Mouse (Mus musculus) ovary, postnatal 36 days (tissue): ENCODE measurements around the gene Rhbdl3.

ENCODE experiments used
- DNase-seq: peaks from one replicate; pipeline ENCODE4 v3.0.0; 2022; ENCODE audit warnings: low spot score, mixed read lengths

The Rhbdl3 gene

DNA sequence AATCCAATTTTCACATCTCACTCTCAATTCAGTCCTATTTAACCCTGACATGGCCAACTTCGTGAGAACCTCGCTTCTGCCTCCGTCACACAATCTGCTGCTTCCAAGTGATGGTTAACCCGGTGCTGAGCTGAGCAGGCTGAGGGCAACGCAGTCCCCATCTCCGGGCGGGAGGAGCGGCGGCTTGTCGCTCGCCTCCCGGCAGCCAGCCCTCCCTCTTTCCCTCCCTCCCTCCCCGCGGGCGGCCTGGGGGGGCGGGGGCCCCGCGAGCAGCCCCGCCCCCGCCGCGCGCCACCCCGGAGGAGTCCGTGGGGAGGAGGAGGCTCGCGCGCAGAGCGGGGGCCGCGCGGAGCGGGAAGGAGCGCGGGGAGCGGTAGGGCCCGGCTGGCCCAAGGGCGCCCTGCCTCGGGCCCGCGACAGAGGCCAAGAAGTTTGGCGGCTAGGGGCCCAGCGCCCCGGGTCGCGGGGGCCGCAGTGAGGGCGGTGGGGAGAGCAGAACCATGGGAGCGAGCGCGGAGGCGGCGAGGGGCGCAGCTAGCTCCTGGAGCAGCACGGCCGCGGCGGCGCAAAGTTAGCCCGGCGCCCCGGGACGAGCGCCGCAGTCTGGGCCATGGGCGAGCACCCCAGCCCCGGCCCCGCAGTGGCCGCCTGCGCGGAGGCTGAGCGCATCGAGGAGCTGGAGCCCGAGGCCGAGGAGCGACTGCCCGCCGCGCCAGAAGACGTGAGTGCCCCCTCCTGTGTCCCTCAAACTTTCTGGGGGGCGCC lies at the start of gene Rhbdl3:
TSS of gene Rhbdl3 (plus strand) at position 362 of the 765 bp plus-strand sequence.
- peak; percentile 65 for DNase-seq

DNA sequence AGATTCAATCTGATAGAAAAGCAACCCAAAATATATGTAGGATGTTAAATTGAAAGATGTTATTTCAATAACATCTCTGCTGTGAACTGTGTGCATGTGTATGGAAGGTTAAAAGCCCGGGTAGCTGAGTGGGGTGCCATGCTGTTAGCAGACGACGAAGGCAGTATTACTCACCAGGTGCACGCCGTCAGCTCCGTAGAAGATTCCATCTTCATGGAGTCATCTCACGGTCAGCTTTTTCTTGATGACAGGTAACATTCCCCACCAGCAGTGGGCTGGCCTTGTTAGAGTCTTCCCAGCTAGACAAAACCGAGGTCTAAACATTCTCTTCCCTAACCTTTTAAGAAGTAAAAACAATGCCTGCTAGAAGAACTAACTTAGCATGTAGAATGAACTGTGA lies 36.6 kb upstream of the Rhbdl3 start:
- DNase-seq: no peak

DNA sequence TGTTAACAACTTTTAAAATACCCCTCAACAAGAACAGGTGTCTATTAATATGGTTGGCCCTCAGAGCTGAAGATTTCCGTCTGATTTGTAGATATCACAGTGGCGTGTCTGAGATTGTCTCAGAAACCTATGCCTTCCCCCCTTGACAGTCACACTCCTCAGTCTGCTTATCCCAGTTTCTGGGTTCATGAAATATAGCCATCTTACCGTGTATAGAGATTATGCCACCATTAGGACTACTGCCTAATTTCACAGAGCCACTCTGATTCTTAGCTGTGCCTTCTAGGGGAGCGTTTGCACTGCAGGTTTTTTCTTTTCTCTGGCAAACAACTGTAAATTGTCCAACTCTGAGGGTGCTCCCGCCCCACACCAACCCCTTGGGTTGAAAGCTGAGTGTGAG lies 29.6 kb upstream of the Rhbdl3 start:
- DNase-seq: no peak

DNA sequence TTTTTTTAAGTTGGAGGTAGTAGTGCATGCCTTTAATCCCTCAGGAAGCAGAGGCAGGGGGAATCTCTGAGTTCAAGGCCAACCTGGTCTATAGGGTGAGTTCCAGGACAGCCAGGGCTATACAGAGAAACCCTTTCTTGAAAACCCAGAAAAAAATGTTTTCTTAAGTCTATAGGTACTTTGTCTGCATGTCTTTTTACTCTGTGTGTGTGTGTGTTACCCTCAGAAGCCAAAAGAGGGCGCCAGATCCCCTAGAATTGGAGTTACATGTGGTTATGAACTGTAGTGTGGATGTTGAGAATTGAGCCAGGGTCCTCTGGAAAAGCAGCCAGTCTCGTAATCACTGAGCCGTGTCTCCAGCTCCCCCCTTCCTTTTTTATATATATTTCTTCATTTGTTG lies 25.7 kb upstream of the Rhbdl3 start:
- no peak for DNase-seq

DNA sequence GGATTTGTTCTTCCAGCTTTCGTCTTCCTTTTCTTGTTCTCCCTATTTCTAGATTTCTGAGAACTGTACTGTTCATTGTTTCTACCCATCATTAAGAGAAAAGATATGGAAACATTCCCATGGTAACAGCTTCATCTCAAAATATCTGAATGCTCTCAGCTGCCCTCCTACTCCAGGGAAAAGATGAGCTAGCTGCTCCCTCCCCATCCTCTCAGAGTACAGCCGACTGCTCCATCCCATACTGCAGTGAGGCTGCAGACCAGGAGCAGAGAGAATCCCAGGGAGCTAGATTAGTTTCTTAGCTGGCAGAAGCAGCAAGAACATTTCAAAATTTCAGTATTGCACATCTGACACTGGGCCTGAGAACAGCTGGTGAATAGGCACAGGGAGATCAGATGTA lies 22.7 kb upstream of the Rhbdl3 start:
- no peak for DNase-seq

DNA sequence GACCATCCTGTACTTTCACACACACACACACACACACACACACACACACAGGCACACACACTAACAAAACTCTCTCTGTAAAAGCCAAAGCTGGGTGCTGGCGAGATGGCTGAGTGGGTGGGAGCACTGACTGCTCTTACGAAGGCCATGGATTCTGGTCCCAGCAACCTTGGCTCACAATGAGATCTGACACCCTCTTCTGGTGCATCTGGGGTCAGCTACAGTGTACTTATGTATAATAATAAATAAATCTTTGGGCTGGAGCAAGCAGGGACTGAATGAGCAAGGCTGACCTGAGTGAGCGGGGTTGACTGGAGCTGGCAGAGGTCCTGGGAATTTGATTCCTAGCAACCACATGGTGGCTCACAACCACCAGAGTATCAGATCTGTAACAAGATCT lies 16.9 kb upstream of the Rhbdl3 start:
- DNase-seq: no peak

DNA sequence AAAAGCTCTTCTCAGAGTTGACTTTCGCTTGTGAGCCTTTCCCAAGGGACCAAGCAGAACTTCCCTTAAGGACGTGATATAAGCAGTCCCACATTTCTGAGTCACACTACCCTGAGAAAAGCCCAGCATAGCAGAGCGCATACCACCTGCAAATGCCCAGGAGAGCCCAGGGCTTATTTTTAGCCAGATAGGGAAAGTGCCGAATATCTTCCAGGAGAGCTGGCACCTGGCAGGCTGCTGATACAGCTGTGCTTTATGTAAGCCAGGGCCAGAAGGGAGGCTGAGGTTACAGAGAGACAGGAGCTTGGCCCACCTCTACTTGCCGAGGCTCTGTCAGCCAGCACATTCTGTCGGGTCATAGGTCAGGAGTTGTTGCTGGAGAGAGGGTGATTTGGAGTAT lies 16.1 kb upstream of the Rhbdl3 start:
- DNase-seq: no peak

DNA sequence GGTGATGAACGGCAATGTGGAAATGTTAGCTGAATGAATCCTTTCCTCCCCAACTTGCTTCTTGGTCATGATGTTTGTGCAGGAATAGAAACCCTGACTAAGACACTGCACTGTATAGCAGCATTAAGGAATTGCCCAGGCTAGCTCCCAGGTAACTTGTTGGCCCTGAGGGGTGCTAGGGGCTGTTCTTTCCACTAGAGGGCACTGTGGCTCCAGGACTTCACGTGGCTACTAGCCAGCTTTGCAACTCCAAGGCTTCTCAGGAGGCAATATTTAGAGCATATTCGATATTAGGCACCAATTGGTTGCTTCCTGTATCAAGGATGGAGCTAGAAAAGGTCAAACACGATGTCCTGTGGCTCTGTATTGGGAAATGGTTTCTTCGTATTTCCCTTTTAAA lies 13.6 kb upstream of the Rhbdl3 start:
- DNase-seq: peak; percentile 48

DNA sequence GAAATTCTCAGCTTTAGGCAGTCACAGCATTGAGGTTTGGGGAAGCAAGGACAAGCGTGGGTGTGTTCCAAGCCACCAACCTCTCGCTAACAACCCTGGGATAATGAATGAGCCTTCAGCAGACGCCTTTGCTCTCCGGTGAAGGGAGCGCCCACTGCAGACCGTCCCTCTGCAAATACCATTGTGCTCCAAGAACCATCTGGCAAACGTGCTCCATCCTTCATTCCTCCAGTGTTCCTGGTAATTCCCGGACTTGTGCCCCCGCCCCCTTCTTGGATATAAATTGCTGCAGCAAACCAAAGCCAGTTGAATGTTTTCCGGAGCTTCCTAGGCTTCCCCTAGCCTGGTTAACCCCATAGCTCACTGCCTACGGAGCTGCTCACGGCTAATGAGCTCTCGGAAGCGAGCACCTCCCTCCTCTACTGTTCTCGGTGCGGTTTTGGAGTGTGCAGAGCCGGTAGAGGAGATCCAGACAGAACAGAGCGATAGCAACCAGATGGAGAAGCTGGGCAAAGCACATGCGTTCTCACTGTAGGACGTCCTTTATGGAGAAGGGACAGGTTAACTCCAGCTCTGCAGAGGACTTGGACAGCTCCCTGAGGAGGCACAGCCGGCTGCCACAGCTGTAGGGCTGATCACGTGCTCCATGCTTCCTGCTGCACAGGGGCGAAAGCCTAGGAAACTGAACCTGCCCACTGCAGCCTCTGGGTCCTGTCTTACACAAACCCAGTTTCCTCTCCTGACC lies 10.8 kb upstream of the Rhbdl3 start:
- peak; percentile 35 for DNase-seq

DNA sequence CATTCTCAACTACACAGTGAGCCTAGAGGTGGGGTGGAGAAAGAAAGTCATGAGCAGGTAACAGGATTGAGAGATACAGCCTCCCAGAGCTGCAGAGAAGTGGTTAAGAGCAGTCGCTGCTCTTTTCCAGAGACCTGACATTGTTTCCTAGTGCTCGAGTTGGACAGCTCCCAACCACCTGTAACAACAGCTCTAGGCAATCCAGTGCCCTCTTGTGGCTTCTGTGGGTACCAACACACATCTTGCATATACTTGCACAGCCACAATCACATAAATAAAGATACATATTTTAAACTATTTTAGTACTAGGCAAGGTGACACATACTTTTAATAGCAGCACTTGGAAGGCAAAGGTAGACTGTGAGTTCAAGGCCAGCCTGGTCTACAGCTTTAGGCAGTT lies 9.7 kb upstream of the Rhbdl3 start:
- DNase-seq: no peak

DNA sequence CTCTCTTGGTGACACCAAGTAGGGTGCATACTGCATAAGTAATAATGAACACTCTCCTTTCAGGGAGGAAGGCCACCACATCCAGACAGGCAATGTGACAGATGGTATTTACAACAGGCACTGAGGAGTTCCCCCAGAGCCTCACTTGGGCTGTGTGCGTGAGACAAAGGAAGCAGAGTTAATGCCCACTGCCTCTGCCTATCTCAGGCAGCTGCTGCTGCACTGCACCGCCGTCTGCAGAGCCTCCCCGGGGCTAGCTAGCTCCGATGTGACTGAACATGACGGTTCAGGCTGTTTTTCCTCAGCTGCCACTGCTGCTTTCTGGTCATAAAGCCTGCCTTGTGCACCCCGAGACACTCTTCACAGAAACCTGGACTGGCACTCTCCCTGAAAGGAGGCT lies 8.2 kb upstream of the Rhbdl3 start:
- no peak for DNase-seq

DNA sequence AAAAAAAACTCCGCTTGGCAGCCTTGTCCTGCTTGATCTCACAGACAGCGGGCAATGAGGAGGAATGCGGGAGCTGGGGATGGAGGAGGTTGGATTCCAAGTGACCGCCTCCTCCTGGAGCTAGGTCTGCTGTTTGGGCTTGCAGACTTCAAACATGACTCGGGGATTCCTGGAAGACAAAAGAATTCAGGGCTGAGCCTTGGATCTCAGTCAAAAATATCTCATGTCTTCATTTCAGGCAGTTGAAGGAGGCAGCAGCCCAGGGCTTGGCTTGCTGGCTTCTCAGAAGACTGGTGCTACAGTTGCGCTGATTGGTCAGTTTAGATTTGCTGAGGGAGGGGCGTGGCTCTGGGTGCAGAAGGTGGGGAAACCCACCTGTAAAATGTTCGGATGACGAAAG lies 5.6 kb upstream of the Rhbdl3 start:
- DNase-seq: no peak

DNA sequence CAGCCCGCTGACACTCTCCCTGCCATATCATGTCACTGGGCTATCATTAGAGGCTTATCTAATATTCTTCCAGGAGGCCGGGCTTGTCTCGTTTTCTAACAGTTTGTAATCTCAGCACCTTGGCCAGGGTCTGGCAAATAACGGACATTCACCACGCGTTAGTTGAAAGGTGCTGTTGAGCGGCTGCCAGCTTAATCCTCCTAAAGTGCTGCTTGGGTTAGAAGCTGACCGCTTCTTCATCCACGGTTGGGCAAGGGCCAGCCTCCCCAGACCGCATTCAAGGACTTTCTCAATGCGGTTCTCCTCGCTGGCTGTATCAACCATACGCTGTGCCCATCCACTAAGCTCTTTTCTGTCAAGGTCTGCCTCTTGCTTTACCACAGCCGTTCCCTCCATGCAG lies 4.9 kb upstream of the Rhbdl3 start:
- no peak for DNase-seq

DNA sequence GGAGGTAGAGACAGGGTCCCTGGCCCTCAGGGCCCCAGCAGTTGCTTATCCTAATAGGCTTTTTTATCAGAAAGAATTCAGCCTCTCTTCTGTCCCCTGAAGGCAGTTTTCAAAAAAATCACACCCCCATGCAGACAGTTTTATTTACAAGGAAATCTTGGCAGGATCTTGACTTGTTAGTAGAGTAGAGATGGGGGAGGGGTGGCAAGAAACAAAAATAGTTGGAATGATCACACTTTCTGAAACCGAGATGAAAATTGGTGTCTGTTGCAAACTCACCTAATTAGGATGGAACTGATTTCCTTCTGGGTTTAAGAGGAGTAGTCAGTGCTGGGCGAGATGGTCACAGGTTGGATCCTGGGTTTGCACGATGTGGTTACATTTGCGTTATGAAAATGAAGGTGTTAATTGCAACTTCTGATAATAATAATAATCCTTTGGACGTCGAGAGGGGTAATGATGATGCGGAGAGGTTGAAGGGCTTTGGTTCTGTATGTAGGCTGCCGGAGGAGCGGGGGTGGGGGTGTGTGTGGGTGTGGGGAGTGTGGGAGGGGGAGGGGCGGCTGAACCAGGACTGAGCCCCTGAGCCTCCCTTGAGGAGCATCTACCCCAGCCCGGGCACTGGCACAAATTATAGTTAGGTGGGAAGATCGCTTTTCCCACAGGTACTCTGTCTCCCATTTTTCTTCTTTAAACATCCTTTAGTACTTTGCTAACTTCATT lies 1.0 kb upstream of the Rhbdl3 start:
- DNase-seq: no peak

DNA sequence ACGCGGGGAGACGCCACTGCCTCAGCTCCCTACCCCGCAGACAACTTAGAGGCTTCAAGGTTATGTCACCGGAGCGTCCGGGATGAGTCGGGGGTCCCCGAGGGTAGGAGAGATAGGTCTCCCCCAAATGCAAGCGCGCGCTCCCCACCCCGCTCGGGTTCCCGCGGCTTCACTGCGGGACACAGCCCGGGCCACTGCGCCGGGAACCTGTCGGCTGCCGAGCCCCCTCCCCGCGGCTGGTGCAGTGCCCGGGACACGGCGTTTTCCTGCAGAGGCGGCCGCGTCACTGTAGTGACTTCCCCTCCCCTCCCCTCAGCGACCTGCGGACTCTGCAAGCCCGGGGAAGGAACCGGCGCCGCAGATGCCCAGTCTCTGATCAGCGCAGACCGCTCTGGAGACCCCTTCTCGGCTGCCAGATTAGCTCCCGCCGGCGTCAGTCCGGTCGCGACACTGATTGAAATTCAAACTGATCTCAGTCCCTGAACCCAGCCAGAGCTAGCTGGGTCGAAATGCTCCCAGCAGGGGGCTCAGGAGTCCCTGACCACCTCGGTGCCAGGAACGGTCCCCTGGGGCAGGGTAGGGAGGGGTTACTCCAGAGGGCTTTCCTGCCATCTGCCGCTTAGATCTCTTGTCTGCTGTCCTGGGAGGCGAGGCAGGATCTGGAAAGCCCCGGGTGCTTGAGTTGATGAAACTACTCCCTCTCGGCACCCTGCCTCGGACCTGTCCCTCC lies 769 bp downstream of the Rhbdl3 start:
- DNase-seq: peak; percentile 46

DNA sequence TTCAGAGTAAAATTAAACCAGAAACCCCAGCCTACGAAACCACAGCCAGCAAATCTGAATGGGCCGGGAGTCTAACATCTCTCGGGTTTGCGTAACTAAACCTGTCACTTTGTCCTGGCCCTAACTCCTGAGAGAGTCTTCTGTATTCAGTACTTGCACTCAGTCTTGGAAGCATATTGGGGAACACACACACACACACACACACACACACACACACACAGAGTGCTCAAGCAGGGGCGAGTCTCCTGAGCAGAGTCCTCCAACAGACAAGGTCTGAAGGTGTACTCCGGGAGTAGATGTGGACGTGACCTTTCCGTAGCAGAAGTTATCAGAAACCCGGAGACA lies 1.3 kb downstream of the Rhbdl3 start:
- DNase-seq: no peak

DNA sequence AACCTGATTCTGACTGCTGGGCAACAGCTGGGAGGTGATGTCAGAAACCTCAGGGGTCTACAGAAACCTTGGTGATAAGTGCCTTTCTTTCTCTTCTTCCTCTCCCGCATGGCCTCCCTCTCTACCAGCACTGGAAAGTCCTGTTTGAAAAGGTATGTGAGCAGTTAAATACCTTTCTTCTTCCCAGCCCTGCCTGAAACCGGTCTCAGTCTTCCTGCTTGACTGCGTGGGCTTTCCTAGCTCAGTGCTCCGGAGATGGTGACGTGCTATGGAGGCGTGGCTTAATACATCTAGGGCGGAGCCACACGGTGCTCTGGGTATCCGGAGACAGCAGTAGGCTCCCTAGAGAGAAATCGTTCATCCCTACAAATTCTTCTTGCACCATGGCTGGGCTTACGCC lies 1.8 kb downstream of the Rhbdl3 start:
- DNase-seq: peak; percentile 54

DNA sequence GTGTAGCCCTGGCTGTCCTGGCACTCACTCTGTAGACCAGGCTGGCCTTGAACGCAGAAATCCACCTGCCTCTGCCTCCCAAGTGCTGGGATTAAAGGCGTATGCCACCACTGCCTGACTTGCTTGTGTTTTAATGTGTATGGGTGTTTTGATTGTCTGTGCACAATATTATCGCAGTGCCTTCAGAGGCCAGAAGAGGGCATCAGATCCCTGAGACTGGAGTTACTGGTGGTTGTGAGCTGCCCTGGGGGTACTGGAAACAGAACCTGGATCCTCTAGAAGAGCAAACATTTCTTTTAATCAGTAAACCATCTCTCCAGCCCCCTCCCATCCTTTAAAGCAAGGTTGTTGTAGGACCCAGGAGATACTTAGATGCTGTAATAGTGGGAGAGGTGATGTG lies 3.0 kb downstream of the Rhbdl3 start:
- no peak for DNase-seq

DNA sequence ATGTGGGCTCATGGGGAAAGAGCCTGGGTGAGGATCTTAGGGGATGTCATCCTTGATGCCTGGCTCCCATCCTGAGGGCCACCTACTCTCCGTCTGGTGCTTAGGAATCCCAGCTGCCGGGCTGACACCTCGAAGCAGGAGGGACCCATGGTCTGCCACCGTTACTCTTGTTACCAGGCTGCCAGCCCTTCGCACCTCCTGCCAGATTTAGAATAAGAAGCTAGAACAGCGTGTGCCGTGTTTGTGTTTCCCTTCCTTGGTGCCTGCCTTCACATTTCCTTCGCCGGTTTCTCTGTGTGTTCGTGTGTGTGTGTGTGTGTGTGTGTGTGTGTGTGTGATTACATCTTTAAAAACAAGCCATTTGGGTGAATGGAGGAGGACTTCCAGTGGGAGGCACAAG lies 4.1 kb downstream of the Rhbdl3 start:
- no peak for DNase-seq

DNA sequence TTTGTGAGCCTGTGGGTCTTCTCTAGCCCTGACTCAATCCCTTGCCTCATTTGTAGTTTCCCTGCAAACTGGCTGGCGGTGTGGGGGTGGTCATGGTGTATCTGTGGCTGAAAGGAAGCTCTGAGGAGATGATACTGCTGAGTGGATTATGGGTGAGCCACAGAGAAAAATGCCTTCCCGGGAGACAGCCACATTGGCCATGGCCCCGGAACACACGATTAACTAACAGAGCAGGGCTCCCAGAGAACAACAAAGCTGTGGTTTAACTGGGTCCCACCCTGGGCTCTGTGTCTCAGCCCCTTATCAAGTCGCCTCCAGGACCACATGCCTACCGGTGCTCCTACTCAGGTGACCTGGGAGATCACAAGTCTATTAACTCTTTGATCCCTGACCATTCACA lies 7.8 kb downstream of the Rhbdl3 start:
- DNase-seq: no peak

DNA sequence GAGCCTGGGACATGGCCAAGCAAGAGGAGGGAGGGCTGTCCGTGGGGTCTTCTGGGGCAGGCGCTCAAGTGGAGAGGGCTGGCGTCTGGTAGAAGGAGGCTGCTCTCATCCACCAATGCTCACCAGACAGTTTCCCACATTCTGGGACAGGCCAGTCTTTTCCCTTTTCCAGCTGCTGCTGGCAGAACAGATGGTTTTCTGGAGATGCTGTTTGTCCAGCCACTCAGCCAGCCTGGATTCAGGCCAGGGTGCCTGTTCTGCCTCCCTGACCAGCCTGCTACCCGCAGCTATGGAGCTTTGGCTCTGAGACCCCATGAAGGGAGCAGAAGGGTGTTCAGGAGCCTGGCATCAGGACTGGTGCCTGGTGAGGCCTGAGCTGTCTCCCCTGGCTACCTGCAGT lies 10.6 kb downstream of the Rhbdl3 start:
- DNase-seq: no peak

DNA sequence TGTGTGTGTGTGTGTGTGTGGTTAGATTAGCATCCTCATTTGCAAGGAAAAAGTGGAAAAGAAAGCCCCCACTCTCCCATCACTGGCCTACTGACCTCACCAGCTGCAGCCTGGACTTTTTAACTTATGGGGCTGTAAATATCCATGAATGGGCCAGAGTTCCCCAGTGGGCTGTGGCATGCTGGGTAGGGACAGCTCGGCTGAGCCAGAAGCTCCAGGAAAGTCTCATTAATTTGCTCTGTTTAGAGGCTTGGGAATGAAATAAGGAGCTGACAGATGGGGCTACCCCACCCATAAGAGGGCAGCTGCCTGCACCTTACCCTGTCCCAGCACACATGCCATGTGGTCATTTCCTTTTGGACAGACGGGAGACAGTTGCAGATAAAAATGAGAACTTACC lies 11.3 kb downstream of the Rhbdl3 start:
- DNase-seq: no peak

DNA sequence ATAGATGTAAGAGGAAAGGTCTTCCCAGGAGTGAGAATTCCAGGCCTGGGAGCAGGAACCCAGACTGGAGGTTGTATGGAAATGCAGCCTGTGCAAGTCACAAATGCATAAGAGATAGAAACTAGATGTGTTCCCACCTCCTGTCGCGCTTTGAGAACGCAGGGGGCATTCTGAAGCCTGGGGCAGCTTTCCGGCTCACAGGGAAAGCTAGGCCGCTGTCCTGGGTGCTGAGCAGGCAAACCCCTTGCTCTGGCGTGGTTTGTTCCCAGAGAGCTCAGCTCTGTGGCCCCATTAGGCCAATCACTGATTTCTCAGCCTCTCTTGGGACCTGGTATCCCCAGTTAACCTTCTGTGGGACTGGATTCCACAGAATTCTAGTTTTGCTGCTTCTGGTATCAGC lies 11.9 kb downstream of the Rhbdl3 start:
- peak; percentile 23 for DNase-seq
